9 mouse cellular contexts compared by ENCODE assay signal in the genomic region with DNA sequence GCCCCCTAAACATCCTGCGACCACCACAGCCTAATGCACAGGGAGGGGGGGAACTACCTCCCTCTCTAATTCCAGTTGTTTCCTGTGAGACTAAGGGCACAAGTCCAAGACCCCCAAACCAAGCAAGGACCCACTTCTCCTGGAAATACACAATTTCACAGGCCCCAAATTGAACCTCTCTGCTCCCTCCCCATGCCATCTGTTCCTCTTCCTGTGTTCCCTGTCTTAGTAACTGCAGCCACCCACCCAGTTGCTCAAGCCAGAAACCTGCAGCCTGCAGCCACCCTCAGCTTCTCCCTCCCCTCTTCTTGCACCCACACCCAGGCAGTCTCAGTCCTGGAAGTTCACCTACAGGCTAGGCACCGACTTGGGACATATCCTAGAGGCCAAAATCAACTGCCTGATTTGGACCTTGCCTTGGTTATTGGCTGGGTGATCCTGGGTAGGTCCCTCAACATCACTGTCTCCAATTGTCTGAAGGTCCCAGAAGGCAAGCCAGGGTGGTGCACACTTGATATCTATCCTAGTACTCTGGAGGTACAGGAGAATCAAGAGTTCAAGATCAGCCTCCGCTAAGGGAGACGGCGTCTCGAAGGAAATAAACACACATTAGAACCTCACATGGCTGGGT. TPM values are rescaled to one million over a fixed set of nuclear protein-coding genes. Genes with fewer than 3 reads are reported as not detected.
DNase-seq lines count a peak whose midpoint lies in the region; ATAC-seq and TF ChIP-seq lines count a peak whose summit lies in the region.
"Had no signal": no experiment of that assay in that cellular context is flagged by ENCODE, and none has a peak within 500 bp of the region (broad histone marks: within the 10 kb centered on the region; RNA-seq: fewer than 3 reads in every experiment).

No protein-coding gene starts in this region.

- H3K4me2 ChIP-seq in heart, embryonic 13.5 days = no peak overlapping the region
- H3K4me2 ChIP-seq in stomach, embryonic 16.5 days (ENCODE audit: low read depth, low read length) = no peak overlapping the region
- no peak overlapping the region for H3K4me2 ChIP-seq in stomach, postnatal 0 days (replicated peaks; ENCODE audit: low read depth)
- H3K4me2 ChIP-seq in intestine, postnatal 0 days (replicated peaks; ENCODE audit: low read depth) = no peak overlapping the region

- TF ChIP-seq CTCF in stomach, postnatal 0 days (IDR thresholded peaks at IDR 0.05; ENCODE audit: low read depth) = no peak
- no peak for TF ChIP-seq CTCF in intestine, postnatal 0 days (IDR thresholded peaks at IDR 0.05; ENCODE audit: low read depth)

- no peak for DNase-seq in heart, postnatal 4 days
- no peak for DNase-seq in stomach, postnatal 0 days (ENCODE audit: low spot score)
- DNase-seq in layer of hippocampus, postnatal 36 days = peak; percentile 51 to 56
- DNase-seq in thymus, postnatal 36 days = peak; percentile 41 to 51
- no peak for DNase-seq in kidney, adult 18-20 months
- DNase-seq: heart, postnatal 10 days had no signal

- no peak for TF ChIP-seq EP300 in stomach, postnatal 0 days (optimal IDR thresholded peaks at IDR 0.05)

- H3K9me3 ChIP-seq in heart, embryonic 13.5 days = no peaks in the 10 kb centered on the region
- H3K9me3 ChIP-seq in stomach, embryonic 16.5 days (replicated peaks; ENCODE audit: control insufficient read depth, low read length) = no peaks in the 10 kb centered on the region
- H3K9me3 ChIP-seq in stomach, postnatal 0 days (ENCODE audit: control insufficient read depth, low read length) = no peaks in the 10 kb centered on the region
- H3K9me3 ChIP-seq in intestine, postnatal 0 days (ENCODE audit: control insufficient read depth) = no peaks in the 10 kb centered on the region

- H3K36me3 ChIP-seq in heart, embryonic 13.5 days = peaks cover 17% of the 10 kb centered on the region
- H3K36me3 ChIP-seq in stomach, embryonic 16.5 days (ENCODE audit: control insufficient read depth, insufficient read depth, low read length) = peaks cover 7% of the 10 kb centered on the region; the same call in 1 of the 2 replicates
- 0 out of 2 replicates have a peak, but pooled peaks cover 3% of the 10 kb centered on the region for H3K36me3 ChIP-seq in stomach, postnatal 0 days (ENCODE audit: control insufficient read depth, insufficient read depth, low read length)
- peaks cover 11% of the 10 kb centered on the region for H3K36me3 ChIP-seq in intestine, postnatal 0 days (ENCODE audit: control insufficient read depth, insufficient read depth)

- ATAC-seq in heart, embryonic 13.5 days (ENCODE audit: extremely low read depth, insufficient number of reproducible peaks, low FRiP score, low TSS enrichment) = no peak
- no peak for ATAC-seq in stomach, embryonic 16.5 days (ENCODE audit: insufficient read depth, low FRiP score)
- no peak for ATAC-seq in stomach, postnatal 0 days (ENCODE audit: low FRiP score, low TSS enrichment)
- ATAC-seq in intestine, postnatal 0 days = no peak

- H3K27me3 ChIP-seq in heart, embryonic 13.5 days (replicated peaks) = no peaks in the 10 kb centered on the region
- H3K27me3 ChIP-seq in stomach, embryonic 16.5 days (ENCODE audit: control insufficient read depth, insufficient read depth, low read length) = no peaks in the 10 kb centered on the region
- no peaks in the 10 kb centered on the region; the same call in 1 of the 2 replicates for H3K27me3 ChIP-seq in stomach, postnatal 0 days (ENCODE audit: control insufficient read depth, insufficient read depth, low read length)
- no peaks in the 10 kb centered on the region for H3K27me3 ChIP-seq in intestine, postnatal 0 days (replicated peaks; ENCODE audit: control insufficient read depth, insufficient read depth, low read length)

- H3K4me3 ChIP-seq in heart, embryonic 13.5 days = no peak overlapping the region
- no peak overlapping the region for H3K4me3 ChIP-seq in stomach, embryonic 16.5 days (replicated peaks; ENCODE audit: low read length)
- no peak overlapping the region for H3K4me3 ChIP-seq in stomach, postnatal 0 days (ENCODE audit: low read depth, low read length)
- no peak overlapping the region for H3K4me3 ChIP-seq in intestine, postnatal 0 days (ENCODE audit: low read depth, low read length)

- 0 out of 2 replicates have a peak overlapping the region, but pooled peaks have one; percentile 100 for H3K27ac ChIP-seq in heart, embryonic 13.5 days (replicated peaks)
- no peak overlapping the region for H3K27ac ChIP-seq in stomach, embryonic 16.5 days (ENCODE audit: low read length)
- H3K27ac ChIP-seq in stomach, postnatal 0 days (replicated peaks) = no peak overlapping the region
- no peak overlapping the region for H3K27ac ChIP-seq in intestine, postnatal 0 days (ENCODE audit: low read depth, low read length)

- peak overlapping the region; percentile 65; the same call in 1 of the 2 replicates for H3K9ac ChIP-seq in heart, embryonic 13.5 days
- H3K9ac ChIP-seq in stomach, embryonic 16.5 days (ENCODE audit: low read length) = 0 out of 2 replicates have a peak overlapping the region, but pooled peaks have one; percentile 28
- H3K9ac ChIP-seq in stomach, postnatal 0 days (ENCODE audit: low read length) = no peak overlapping the region
- H3K9ac ChIP-seq in intestine, postnatal 0 days (ENCODE audit: low read depth, low read length) = no peak overlapping the region

- peaks cover 69% of the 10 kb centered on the region for H3K4me1 ChIP-seq in heart, embryonic 13.5 days
- peaks cover 57% of the 10 kb centered on the region for H3K4me1 ChIP-seq in stomach, embryonic 16.5 days (ENCODE audit: control insufficient read depth, insufficient read depth, low read length)
- peaks cover 15% of the 10 kb centered on the region; the same call in 1 of the 2 replicates for H3K4me1 ChIP-seq in stomach, postnatal 0 days (replicated peaks; ENCODE audit: control insufficient read depth, insufficient read depth)
- H3K4me1 ChIP-seq in intestine, postnatal 0 days (replicated peaks; ENCODE audit: control insufficient read depth, insufficient read depth, low read length) = peaks cover 18% of the 10 kb centered on the region

- WGBS in heart, embryonic 13.5 days = 78% methylated on average over 6 of the region's 6 CpGs
- 76% methylated on average over 6 of the region's 6 CpGs for WGBS in stomach, embryonic 16.5 days
- WGBS in stomach, postnatal 0 days = 70% methylated on average over 6 of the region's 6 CpGs
- WGBS in intestine, postnatal 0 days = 80% methylated on average over 6 of the region's 6 CpGs

RNA-seq across cellular contexts. Expression of gene Csrnp1, which starts 5.5 kb away (rescaled TPM):
- 5.7 and 6.8 TPM in 2 replicates for polyA plus RNA-seq in heart, embryonic 13.5 days (2015; fragmentation: Nextera tagmentation; extraction: Ambion mirVana)
- 10 to 100 TPM; 17.4 to 17.7 TPM for total RNA-seq in heart, postnatal 4 days (2021)
- 5.9 and 7.8 TPM in 2 replicates for polyA plus RNA-seq in stomach, embryonic 16.5 days (2015; fragmentation: Nextera tagmentation; extraction: Ambion mirVana)
- polyA plus RNA-seq in stomach, postnatal 0 days (2015; fragmentation: Nextera tagmentation; extraction: Ambion mirVana) = 5.5 and 5.6 TPM in 2 replicates
- total RNA-seq in layer of hippocampus, postnatal 36 days (2021) = 10 to 100 TPM; 12.8 to 15.5 TPM
- polyA plus RNA-seq in intestine, postnatal 0 days (2015; fragmentation: Nextera tagmentation; extraction: Ambion mirVana) = 3.8 and 4.2 TPM in 2 replicates

RNA-seq across cellular contexts. Expression of gene Ttc21a, which starts 41.5 kb away (rescaled TPM):
- 0.17 and 0.27 TPM in 2 replicates for polyA plus RNA-seq in heart, embryonic 13.5 days (2015; fragmentation: Nextera tagmentation; extraction: Ambion mirVana)
- total RNA-seq in heart, postnatal 4 days (2021) = under 1 TPM in 1 of 2 experiments, not detected in 1; 0.07 TPM
- polyA plus RNA-seq in stomach, embryonic 16.5 days (2015; fragmentation: Nextera tagmentation; extraction: Ambion mirVana) = 0.04 and 0.15 TPM in 2 replicates
- polyA plus RNA-seq in stomach, postnatal 0 days (2015; fragmentation: Nextera tagmentation; extraction: Ambion mirVana) = 0.04 TPM in 2 replicates
- under 1 TPM; 0.80 to 0.86 TPM for total RNA-seq in layer of hippocampus, postnatal 36 days (2021)
- polyA plus RNA-seq in intestine, postnatal 0 days (2015; fragmentation: Nextera tagmentation; extraction: Ambion mirVana) = not detected in 2 replicates
- total RNA-seq: heart, postnatal 10 days had no signal

RNA-seq across cellular contexts. Expression of gene Gorasp1, which starts 41.6 kb away (rescaled TPM):
- polyA plus RNA-seq in heart, embryonic 13.5 days (2015; fragmentation: Nextera tagmentation; extraction: Ambion mirVana) = 21.4 and 23.8 TPM in 2 replicates
- 10 to 100 TPM; 15.2 to 16.0 TPM for total RNA-seq in heart, postnatal 4 days (2021)
- polyA plus RNA-seq in stomach, embryonic 16.5 days (2015; fragmentation: Nextera tagmentation; extraction: Ambion mirVana) = 31.6 and 39.0 TPM in 2 replicates
- polyA plus RNA-seq in stomach, postnatal 0 days (2015; fragmentation: Nextera tagmentation; extraction: Ambion mirVana) = 17.8 and 18.8 TPM in 2 replicates
- 10 to 100 TPM; 33.4 to 35.2 TPM for total RNA-seq in layer of hippocampus, postnatal 36 days (2021)
- polyA plus RNA-seq in intestine, postnatal 0 days (2015; fragmentation: Nextera tagmentation; extraction: Ambion mirVana) = 14.4 and 16.4 TPM in 2 replicates

RNA-seq across cellular contexts. Expression of gene Xirp1, which starts 44.5 kb away (rescaled TPM):
- 44.6 and 47.2 TPM in 2 replicates for polyA plus RNA-seq in heart, embryonic 13.5 days (2015; fragmentation: Nextera tagmentation; extraction: Ambion mirVana)
- 100 to 1,000 TPM; 162 to 169 TPM for total RNA-seq in heart, postnatal 4 days (2021)
- 0.14 and 1.6 TPM in 2 replicates for polyA plus RNA-seq in stomach, embryonic 16.5 days (2015; fragmentation: Nextera tagmentation; extraction: Ambion mirVana)
- 0.05 and 0.11 TPM in 2 replicates for polyA plus RNA-seq in stomach, postnatal 0 days (2015; fragmentation: Nextera tagmentation; extraction: Ambion mirVana)
- total RNA-seq in layer of hippocampus, postnatal 36 days (2021) = under 1 TPM; 0.05 to 0.20 TPM
- 0.10 and 0.14 TPM in 2 replicates for polyA plus RNA-seq in intestine, postnatal 0 days (2015; fragmentation: Nextera tagmentation; extraction: Ambion mirVana)

Comparison
In these comparisons a context has a peak if more than half of its experiments do, and no peak if none do; other contexts are left out.
1. H3K9ac ChIP-seq: peak in heart, embryonic 13.5 days (single experiment) and stomach, embryonic 16.5 days (single experiment); none in stomach, postnatal 0 days (single experiment) and intestine, postnatal 0 days (single experiment).
2. DNase-seq: peak in layer of hippocampus, postnatal 36 days (2 of 2) and thymus, postnatal 36 days (2 of 2); none in heart, postnatal 4 days (single experiment), stomach, postnatal 0 days (single experiment) and kidney, adult 18-20 months (single experiment).